Mouse (Mus musculus): ENCODE measurements at regions not wholly inside any gene's neighbourhood (a gene's known extent, or its start where the extent isn't known, plus 50 kb on each side); places are given as distances from the start of the nearest gene placed in this dataset.
A peak's percentile ranks its signal among the peaks of the same experiment; 100 is the strongest.

DNA sequence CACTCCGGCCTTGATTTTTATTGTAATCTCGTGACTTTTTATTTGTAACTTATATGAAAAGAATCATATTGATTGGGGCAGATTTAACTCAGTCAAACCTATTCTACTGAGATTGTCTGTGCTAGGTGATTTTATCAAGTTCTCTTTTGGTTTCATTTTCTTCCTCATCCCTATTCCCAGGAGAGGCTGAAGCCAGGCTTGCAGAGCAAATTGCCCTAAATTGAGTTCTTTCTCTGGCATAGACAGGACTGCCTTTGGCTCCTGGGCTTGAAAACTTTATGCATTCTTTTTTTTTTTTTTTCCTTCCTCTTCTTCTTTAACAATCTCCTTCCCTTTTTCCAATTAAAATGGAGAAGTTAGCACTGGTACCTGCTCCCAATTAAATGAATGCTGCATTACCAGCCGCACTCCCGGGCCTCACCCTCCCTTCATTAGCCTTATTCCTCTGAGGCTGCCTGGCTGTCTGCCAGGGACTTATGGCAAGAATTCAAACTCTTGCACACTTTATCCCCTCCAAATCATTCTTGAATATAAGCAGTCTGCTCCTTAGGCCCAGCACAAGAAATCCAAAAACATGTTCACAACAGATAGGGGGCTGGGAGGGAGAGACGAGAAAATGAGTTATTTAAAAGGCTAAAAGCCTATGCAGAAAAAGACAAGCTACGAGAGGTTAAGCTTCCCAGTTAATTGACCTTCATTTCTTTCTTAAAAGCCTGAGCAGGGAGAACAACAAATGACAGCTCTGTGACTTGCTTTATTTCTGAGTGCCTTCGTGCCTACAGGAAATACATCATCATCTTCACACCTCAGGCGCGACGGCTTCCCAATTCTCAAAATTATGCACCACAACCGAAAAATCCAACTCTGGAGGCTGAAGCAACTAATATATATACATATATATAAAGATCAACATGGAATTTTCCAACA is 476.8 kb upstream of the Mms22l start:
- DNase-seq, result peak; percentile 72

Measured in right cerebral cortex, postnatal 4 days (tissue).